Mouse (Mus musculus) ovary, adult 10 weeks (tissue): ENCODE data around the gene Saa4. TPM values are rescaled to one million over a fixed set of nuclear protein-coding genes. Genes with fewer than 3 reads are reported as not detected.

ENCODE experiments used
- polyA plus RNA-seq: library from polyadenylated mRNA; stranded (reverse); fragments of 350-450 nt; fragmentation: Illumina TruSeq; extraction: RNeasy Lipid Tissue Mini Kit (QIAGEN cat#74804); gene quantifications from one replicate; pipeline ENCODE4 v1.2.3, GENCODE M21; 2014

The Saa4 gene
- polyA plus RNA-seq: not detected

DNA sequence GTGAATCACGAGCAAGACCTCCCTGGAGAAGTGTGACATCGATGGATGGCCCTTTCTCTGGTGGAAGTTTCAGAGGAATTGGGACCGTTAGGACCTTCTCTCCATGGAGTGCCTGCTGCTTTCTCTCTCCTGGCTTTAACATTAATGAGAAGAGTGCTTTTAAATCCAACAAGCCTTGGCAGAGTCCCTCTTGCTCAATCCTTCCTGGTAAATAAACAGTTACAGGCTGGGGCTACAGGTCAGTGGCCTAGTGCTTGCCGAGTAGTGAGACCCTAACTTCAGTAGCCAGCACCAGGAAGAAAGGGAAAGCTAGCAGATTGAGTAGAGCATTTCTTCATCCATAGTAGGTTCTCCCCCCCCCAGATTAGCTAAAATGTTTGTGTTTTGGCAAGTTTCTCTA lies at the start of gene Saa4:
TSS of gene Saa4 (minus strand) at position 146 of the 400 bp plus-strand sequence.

GRCm38 (mm10) chr7:46751490-46751889 lies 19.1 kb upstream of the Saa4 start, which contains the start of gene Saa2:
TSS of gene Saa2 (plus strand) at chr7:46751790.

DNA sequence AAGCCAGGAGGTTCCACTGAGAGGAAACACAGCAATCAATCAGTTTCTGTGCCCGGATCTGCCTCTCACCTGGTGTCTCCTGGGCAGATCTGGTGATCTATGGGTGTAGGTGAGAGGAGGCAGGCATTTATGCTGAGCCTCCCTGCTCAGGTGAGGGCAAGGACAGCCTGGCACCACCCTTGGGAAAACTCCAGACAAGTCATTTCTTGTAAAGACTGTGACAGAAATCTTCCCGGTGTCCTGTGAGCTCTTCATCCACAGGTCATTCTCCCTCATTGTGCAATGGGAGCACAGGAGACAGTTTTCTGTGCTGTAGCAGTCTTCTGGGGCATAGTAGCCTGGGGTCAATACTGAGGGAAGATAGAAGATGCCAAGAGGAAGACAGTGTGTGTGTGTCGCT lies 10.5 kb upstream of the Saa4 start, which contains the start of gene Saa1:
TSS of gene Saa1 (minus strand) at position 101 of the 400 bp plus-strand sequence.

GRCm38 (mm10) chr7:46715600-46715999 lies 16.8 kb downstream of the Saa4 start, which contains the start of gene Saa3:
TSS of gene Saa3 (minus strand) at chr7:46715700.

GRCm38 (mm10) chr7:46710390-46710844 lies 22.0 kb downstream of the Saa4 start, which contains the start of gene Saal1:
TSS of gene Saal1 (minus strand) at chr7:46710680.

Other genes with a start within 250 kb of the Saa4 start
- 1.7 TPM for gene Sergef, start 92.8 kb downstream of the Saa4 start, polyA plus RNA-seq
- 0.60 TPM for gene Tph1, start 60.1 kb downstream of the Saa4 start, polyA plus RNA-seq
- 8.5 TPM for gene Saal1, start 21.9 kb downstream of the Saa4 start, polyA plus RNA-seq
- gene Saa3, start 16.9 kb downstream of the Saa4 start, polyA plus RNA-seq: 1.9 TPM
- not detected for gene Saa1, start 10.4 kb upstream of the Saa4 start, polyA plus RNA-seq
- gene Saa2, start 19.2 kb upstream of the Saa4 start, polyA plus RNA-seq: not detected
- 24.9 TPM for gene Hps5, start 63.5 kb upstream of the Saa4 start, polyA plus RNA-seq
- 86.2 TPM for gene Gtf2h1, start 63.5 kb upstream of the Saa4 start, polyA plus RNA-seq
- gene Ldha, start 108.9 kb upstream of the Saa4 start, polyA plus RNA-seq: 106 TPM
- gene Ldhc, start 128.6 kb upstream of the Saa4 start, polyA plus RNA-seq: 0.74 TPM
- 346 TPM for gene Tsg101, start 187.4 kb upstream of the Saa4 start, polyA plus RNA-seq
- gene Uevld, start 225.9 kb upstream of the Saa4 start, polyA plus RNA-seq: 41.9 TPM